Mouse (Mus musculus) heart, postnatal 0 days (tissue): ENCODE results near the gene Nfix. TPM values are rescaled to one million over a fixed set of nuclear protein-coding genes. Genes with fewer than 3 reads are reported as not detected.

Experiments
- ATAC-seq: fragments of 200-750 bp; cut with Nextera tagmentation; 2 replicates; pipeline ENCODE4 v1.8.0; 2017; ENCODE audit warnings: low read depth, moderate number of reproducible peaks, moderate library complexity; ENCODE audit not compliant: insufficient read depth
- DNase-seq: peaks from one replicate; pipeline ENCODE4 v3.0.0-alpha.2; 2016; ENCODE audit warnings: low spot score
- H3K27ac ChIP-seq: fragments of 300-500 bp; sonication (generic); 2 replicates; pipeline ENCODE4 v1.5.1; 2014; ENCODE audit warnings: low read depth, mild to moderate bottlenecking
- H3K27me3 ChIP-seq: fragments of 300-500 bp; sonication (generic); 2 replicates; pipeline ENCODE4 v1.6.1; 2014; ENCODE audit warnings: low read length, mixed read lengths; ENCODE audit not compliant: control insufficient read depth, insufficient read depth
- H3K36me3 ChIP-seq: fragments of 300-500 bp; sonication (generic); replicated peaks from 2 replicates; pipeline ENCODE4 v1.6.1; 2014; ENCODE audit warnings: low read length, mixed read lengths; ENCODE audit not compliant: control insufficient read depth, insufficient read depth
- H3K4me1 ChIP-seq: fragments of 300-500 bp; sonication (generic); 2 replicates; pipeline ENCODE4 v1.6.1; 2014; ENCODE audit warnings: antibody characterized with exemption; ENCODE audit not compliant: control insufficient read depth, insufficient read depth
- H3K4me2 ChIP-seq: fragments of 300-500 bp; sonication (generic); 2 replicates; pipeline ENCODE4 v1.6.1; 2014; ENCODE audit warnings: low read depth, mild to moderate bottlenecking, low read length, moderate library complexity
- H3K4me3 ChIP-seq: fragments of 300-500 bp; sonication (generic); 2 replicates; pipeline ENCODE4 v1.5.1; 2014; ENCODE audit warnings: low read depth, low read length
- H3K9ac ChIP-seq: fragments of 300-500 bp; sonication (generic); replicated peaks from 2 replicates; pipeline ENCODE4 v1.6.1; 2014; ENCODE audit warnings: low read depth, low read length, mixed read lengths
- H3K9me3 ChIP-seq: fragments of 300-500 bp; sonication (generic); replicated peaks from 2 replicates; pipeline ENCODE4 v1.6.1; 2016; ENCODE audit warnings: low read length; ENCODE audit not compliant: control insufficient read depth
- CTCF ChIP-seq: IDR thresholded peaks from 2 replicates; pipeline ENCODE4 v1.5.1; 2016; ENCODE audit warnings: antibody characterized with exemption, control low read depth, low read depth
- EP300 ChIP-seq: IDR thresholded peaks from 2 replicates; pipeline ENCODE4 v1.6.1; 2016; ENCODE audit warnings: antibody characterized with exemption, low read depth
- WGBS: fragments of 180-500 bp; shearing (Covaris S2); extraction: QIAGEN DNeasy Blood & Tissue Kit; methylation state at CpG from one replicate; pipeline ENCODE4 v1.1.7; 2014; 5-methylcytosine and 5-hydroxymethylcytosine counted together
- polyA plus RNA-seq: library from polyadenylated mRNA; unstranded; fragments of >200 nt; fragmentation: Nextera tagmentation; extraction: Ambion mirVana; gene quantifications from 2 replicates; pipeline ENCODE4 v1.2.1, GENCODE M21; 2015
- total RNA-seq: library from RNA; depleted of rRNA; stranded (reverse); fragments of >200 nt; gene quantifications from 2 replicates; pipeline ENCODE4 v1.2.3, GENCODE M21; 2014; ENCODE audit warnings: low replicate concordance

Gene Nfix
- total and polyA plus RNA-seq, 2 experiments from 2014 or later = 18.2 to 41.9 TPM

GRCm38 (mm10) chr8:84693332-84693731 is 106.8 kb downstream of the Nfix start:
- DNase-seq (no peak), ATAC-seq (no peak)
- Histone ChIP-seq H3K27me3 (no peaks in the 10 kb centered on the region), H3K4me2 (no peak overlapping the region), H3K9ac (no peak overlapping the region), H3K4me1 (peaks cover 11% of the 10 kb centered on the region), H3K4me3 (no peak overlapping the region), H3K27ac (no peak overlapping the region), H3K9me3 (no peaks in the 10 kb centered on the region), H3K36me3 (peaks cover 50% of the 10 kb centered on the region)
- no peak for TF ChIP-seq CTCF
- TF ChIP-seq EP300 = no peak
- WGBS = 58% methylated on average over 4 of the region's 4 CpGs

GRCm38 (mm10) chr8:84689091-84689915 is 110.8 kb downstream of the Nfix start:
- Histone ChIP-seq H3K9me3 (no peaks in the 10 kb centered on the region), H3K27ac (peak overlapping the region; percentile 26), H3K4me3 (peak overlapping the region; percentile 59), H3K27me3 (no peaks in the 10 kb centered on the region), H3K36me3 (peaks cover 23% of the 10 kb centered on the region), H3K4me2 (peak overlapping the region; percentile 83), H3K4me1 (peaks cover 30% of the 10 kb centered on the region), H3K9ac (peak overlapping the region; percentile 53)
- TF ChIP-seq EP300 (no peak), CTCF (no peak)
- peak; percentile 94 for DNase-seq
- WGBS = under 1% methylated on average over 47 of the region's 47 CpGs
- ATAC-seq = peak; percentile 84

- H3K9me3 ChIP-seq = no peaks in the 10 kb centered on the region
- H3K4me3 ChIP-seq = peak within 1 kb of the TSS; percentile 100
- H3K9ac ChIP-seq = peak within 1 kb of the TSS; percentile 98
- peaks cover 9% of the 10 kb centered on the region for H3K36me3 ChIP-seq
- peak within 1 kb of the TSS; percentile 89 for H3K4me2 ChIP-seq
- under 1% methylated on average over 25 of the region's 37 CpGs for WGBS
- peak; percentile 82 for DNase-seq
- TF ChIP-seq CTCF (0 out of 2 replicates have a peak, but pooled peaks have one; percentile 1), EP300 (no peak)
- peaks cover 30% of the 10 kb centered on the region for H3K4me1 ChIP-seq
- H3K27ac ChIP-seq = peak within 1 kb of the TSS; percentile 86
- no peaks in the 10 kb centered on the region for H3K27me3 ChIP-seq
- ATAC-seq = peak; percentile 85
Measured at GRCm38 (mm10) chr8:84687705-84688100, 112.4 kb downstream of the Nfix start, which contains the start of gene Nacc1. Nacc1 (minus strand) TSS chr8:84687862.

GRCm38 (mm10) chr8:84687003-84687704 is 113.0 kb downstream of the Nfix start:
- H3K27ac ChIP-seq = peak overlapping the region; percentile 86
- TF ChIP-seq CTCF = no peak
- TF ChIP-seq EP300 = no peak
- H3K9me3 ChIP-seq = no peaks in the 10 kb centered on the region
- H3K4me1 ChIP-seq = peaks cover 30% of the 10 kb centered on the region
- no peaks in the 10 kb centered on the region for H3K27me3 ChIP-seq
- ATAC-seq (peak; percentile 31), DNase-seq (peak; percentile 29)
- H3K4me2 ChIP-seq = peak overlapping the region; percentile 89
- peaks cover 4% of the 10 kb centered on the region; the same call in 1 of the 2 replicates for H3K36me3 ChIP-seq
- peak overlapping the region; percentile 98 for H3K9ac ChIP-seq
- WGBS = under 1% methylated on average over 56 of the region's 62 CpGs
- peak overlapping the region; percentile 100 for H3K4me3 ChIP-seq

GRCm38 (mm10) chr8:84686191-84687002 is 113.7 kb downstream of the Nfix start, which contains the start of gene Trmt1:
Trmt1 (plus strand) TSS chr8:84686307.
- H3K4me2 ChIP-seq = peak within 1 kb of the TSS; percentile 89
- no peak for TF ChIP-seq EP300
- no peak for TF ChIP-seq CTCF
- H3K9me3 ChIP-seq = no peaks in the 10 kb centered on the region
- ATAC-seq (no peak), DNase-seq (peak; percentile 1)
- H3K36me3 ChIP-seq = no peaks in the 10 kb centered on the region; the same call in 1 of the 2 replicates
- H3K27me3 ChIP-seq = no peaks in the 10 kb centered on the region
- peaks cover 30% of the 10 kb centered on the region for H3K4me1 ChIP-seq
- H3K9ac ChIP-seq = peak within 1 kb of the TSS; percentile 98
- peak within 1 kb of the TSS; percentile 86; the same call in 1 of the 2 replicates for H3K27ac ChIP-seq
- 14% methylated on average over 20 of the region's 20 CpGs for WGBS
- peak within 1 kb of the TSS; percentile 100 for H3K4me3 ChIP-seq
